Mouse (Mus musculus) yolk sac, embryonic 10.5 days (tissue): ENCODE results near the gene Hspa1a.
A peak's percentile ranks its signal among the peaks of the same experiment; 100 is the strongest.
"Not testable (repeated sequence)": the region's sequence is repeated elsewhere in the genome, so short reads cannot be mapped to it uniquely, and the experiment has no call there.

ENCODE experiments used
- DNase-seq: peaks from one replicate; pipeline ENCODE4 v3.0.0-alpha.2; 2017; ENCODE audit warnings: low spot score

Hspa1a gene

GRCm38 (mm10) chr17:34964640-34965049, 7.3 kb downstream of the Hspa1a start:
- DNase-seq = peak; percentile 65

- no peak for DNase-seq
Measured at GRCm38 (mm10) chr17:34962841-34963240, 9.1 kb downstream of the Hspa1a start.

GRCm38 (mm10) chr17:34962125-34962524, 9.8 kb downstream of the Hspa1a start:
- DNase-seq = no peak

DNA sequence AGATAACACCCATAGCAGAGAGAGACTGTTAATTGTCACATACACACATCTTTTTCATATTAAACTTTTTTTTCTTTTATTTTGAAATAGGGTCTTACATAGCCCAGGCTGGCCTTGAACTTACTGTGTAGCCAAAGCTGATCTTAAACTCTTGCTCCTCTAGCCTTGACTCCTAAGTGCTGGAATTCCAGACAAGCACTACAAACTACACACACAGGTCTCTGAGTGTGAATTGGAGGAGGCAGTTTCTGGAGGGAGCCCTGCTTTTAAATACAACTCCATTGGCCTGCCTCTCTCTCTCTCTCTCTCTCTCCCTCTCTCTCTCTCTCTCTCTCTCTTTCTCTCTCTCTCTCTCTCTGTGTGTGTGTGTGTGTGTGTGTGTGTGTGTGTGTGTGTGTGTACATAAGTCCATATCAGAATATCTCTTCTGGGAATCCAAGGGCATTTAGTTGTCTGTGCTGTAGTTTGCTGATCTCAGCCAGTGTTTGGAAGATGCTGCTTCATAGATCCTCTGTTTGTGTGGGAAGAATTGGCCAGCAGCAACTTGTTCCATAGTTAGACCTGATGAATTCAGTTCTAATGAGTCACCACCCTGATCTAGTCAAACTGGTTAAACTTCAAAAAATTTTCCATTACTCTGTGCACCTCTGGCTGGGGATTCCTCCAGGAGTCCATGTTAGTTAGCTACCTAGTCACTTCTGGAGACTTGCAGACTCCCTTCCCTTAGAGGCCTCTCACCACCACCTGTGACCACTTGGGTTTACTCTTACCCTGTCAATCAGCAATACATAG, 11.1 kb downstream of the Hspa1a start:
- no peak for DNase-seq

- no peak for DNase-seq
Measured at GRCm38 (mm10) chr17:34959881-34960515, 12.0 kb downstream of the Hspa1a start.

DNA sequence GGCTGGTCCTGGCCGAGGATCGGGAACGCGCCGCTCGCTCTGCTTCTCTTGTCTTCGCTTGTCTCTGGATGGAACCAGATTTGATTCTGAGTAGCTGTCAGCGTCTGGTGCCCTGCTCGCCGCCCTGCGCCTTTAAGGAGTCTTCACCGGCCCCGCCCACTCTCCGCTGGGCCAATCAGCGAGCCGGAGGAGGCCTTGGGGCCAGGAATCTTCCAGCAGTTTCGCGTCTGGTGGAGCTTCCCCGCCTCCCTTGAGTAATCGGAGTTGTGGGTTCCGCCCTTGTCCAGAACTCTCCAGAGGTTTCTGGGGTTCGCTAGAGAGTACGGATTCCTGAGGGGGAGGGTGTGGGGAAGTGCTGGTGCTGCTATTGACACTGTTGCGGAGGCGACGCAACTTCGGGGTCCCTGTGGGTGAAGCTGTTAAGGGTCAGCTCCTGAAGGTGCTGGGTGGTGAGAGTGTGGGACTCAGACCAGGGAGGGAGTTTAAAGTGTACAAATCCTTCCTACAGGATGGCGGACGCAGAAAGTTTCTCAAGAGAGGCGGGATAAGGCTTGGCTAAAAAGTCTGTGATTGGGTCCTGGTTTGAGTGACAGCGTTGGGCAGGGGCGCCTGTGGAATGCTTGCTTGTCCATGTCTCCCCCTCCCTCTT, 12.7 kb downstream of the Hspa1a start, which contains the start of gene Hspa1b:
Hspa1b (minus strand) TSS at position 109 of the 649 bp plus-strand sequence.
- DNase-seq = peak; percentile 93

DNA sequence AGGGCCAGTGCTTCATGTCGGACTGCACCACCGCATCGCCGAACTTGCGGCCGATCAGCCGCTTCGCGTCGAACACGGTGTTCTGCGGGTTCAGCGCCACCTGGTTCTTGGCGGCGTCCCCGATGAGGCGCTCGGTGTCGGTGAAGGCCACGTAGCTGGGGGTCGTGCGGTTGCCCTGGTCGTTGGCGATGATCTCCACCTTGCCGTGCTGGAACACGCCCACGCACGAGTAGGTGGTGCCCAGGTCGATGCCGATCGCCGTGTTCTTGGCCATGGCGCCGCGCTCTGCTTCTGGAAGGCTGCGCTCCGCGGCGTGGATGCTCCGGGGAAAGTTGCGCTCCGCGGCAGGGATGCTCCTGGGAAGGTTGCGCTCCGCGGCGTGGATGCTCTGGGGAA, 13.2 kb downstream of the Hspa1a start:
- DNase-seq = not testable (repeated sequence)

DNA sequence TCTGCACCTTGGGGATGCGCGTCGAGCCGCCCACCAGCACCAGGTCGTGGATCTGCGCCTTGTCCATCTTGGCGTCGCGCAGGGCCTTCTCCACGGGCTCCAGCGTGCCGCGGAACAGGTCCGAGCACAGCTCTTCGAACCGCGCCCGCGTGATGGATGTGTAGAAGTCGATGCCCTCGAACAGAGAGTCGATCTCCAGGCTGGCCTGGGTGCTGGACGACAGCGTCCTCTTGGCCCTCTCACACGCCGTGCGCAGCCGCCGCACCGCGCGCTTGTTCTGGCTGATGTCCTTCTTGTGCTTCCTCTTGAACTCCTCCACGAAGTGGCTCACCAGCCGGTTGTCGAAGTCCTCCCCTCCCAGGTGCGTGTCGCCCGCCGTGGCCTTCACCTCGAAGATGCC, 14.0 kb downstream of the Hspa1a start:
- DNase-seq = not testable (repeated sequence)

GRCm38 (mm10) chr17:34957291-34957690, 14.7 kb downstream of the Hspa1a start:
- DNase-seq = not testable (repeated sequence)

DNA sequence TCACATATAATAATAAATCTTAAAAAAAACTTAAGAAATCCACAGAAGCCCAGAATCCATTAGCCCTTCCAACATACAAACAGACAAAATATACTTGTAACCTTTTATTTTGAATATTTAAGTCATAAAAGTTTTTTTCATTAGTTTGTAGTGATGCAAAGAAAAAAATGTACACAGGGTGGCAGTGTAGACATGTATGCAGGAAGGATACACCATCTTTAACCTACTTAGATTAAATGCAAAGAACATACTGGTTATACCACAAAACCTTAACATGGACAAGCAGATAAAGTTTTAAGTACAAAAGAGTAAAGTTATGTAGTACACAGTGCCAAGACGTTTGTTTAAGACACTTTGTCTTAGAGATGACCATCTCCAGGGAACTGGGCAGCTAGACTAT, 15.6 kb downstream of the Hspa1a start:
- DNase-seq = no peak

DNA sequence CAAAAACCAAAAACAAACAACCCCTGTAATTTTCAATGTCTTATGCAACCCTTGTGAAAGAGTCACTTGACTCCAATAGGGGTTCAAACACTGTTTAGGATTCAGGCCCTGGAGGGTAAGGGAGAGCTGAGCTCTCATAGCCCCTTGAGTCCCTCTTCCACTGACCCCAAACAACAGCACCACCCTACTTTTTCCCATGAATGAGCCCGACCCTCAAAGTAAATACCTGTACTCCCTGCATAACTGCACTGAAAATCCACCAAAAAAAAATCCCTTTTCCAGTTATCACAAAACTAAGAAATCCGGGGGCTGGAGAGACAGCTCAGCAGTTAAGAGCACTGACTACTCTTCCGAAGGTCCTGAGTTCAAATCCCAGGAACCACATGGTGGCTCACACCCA, 16.1 kb downstream of the Hspa1a start:
- no peak for DNase-seq

DNA sequence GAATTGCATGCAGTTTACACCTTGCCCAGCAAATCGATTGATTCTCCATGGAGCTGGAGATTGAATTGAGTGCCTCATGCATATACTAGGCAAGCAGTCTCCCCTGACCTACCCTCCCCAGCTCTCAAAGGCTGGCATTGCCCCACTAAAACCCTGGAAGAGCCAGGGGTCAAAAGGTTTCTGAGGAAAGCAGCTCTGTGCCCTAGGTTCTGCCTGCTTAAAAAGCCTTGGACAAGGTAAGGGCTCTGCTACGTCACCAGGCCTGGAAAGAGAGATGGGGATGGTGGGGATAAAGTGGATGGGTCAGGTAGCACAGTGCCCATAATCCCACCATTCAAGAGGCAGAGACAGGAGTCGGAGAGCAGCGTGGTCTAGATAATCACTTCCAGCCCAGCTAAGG, 17.1 kb downstream of the Hspa1a start:
- DNase-seq = no peak

GRCm38 (mm10) chr17:34953904-34954303, 18.1 kb downstream of the Hspa1a start:
- DNase-seq = no peak

DNA sequence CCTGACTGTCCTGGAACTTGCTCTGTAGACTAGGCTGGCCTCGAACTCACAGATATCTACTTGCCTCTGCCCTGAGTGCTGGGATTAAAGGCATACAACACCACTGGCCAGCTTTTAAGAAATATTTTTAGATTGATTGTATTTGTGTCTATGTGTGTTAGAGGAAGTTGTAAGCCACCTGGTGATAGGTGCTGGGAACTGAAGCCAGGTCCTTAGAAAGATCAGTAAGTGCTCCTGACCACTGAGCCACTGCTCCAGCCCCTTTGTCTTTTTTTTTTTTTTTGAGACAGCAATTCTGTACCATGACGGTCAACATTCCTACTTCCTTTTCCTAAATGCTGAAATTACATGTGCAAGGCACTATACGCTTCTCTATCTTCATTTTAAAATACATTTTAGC, 18.7 kb downstream of the Hspa1a start:
- no peak for DNase-seq

- DNase-seq = peak; percentile 82
Measured at GRCm38 (mm10) chr17:34952378-34953040, 19.4 kb downstream of the Hspa1a start.

DNA sequence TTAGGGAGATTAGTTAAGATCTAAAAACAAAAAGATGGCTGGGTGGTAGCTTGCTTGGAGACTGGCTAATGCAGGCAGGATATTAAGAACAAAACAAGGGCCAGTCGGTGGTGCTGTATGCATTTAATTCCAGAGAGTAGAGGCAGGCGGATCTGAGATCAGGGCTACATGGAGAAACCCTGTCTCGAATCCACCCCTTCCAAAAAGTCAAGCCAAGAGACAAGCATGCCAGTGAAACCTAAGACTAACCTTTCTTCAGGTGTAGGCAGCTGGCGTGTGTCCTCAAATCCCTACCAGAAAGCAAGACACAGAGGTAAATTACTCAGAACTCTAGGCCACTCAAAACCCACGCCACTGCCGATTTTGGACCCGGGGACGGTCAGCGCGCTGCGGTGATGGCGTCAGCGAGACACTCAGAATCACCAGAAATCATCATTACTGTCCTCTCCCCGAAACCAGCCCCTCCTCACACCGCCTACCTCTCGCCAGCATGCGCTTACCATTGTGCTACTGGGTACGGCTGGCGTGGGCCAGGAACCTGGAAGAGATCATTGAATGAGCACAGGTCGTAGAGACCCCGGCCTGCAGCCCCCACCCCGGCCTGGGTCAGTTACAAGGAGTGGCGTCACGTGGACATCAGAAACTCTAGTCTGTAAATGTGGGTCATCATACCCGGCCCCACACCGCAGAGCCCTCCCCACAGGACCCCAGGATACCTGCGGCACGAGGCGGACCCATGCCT, 20.1 kb downstream of the Hspa1a start:
- DNase-seq = no peak

GRCm38 (mm10) chr17:34950514-34951455, 21.2 kb downstream of the Hspa1a start:
- DNase-seq = no peak

DNA sequence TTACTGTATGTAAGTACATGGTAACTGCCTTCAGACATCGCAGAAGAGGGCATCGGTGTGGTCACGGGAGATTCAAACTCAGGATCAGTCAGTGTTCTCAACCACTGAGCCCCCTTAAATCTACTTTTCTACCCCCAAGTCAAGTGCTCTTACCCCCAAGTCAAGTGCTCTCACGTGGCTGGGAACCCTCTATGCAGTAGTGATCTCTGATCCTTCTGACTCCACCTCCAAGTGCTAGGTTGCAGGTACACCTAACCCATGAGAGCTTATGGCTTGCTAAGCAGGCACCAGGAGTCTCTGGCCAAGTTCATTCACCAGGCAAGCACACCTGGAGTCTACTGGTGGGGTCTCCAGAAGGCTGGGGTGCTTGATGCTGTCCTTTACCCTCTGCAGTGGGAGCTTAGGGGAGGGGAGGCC, 22.4 kb downstream of the Hspa1a start:
- peak; percentile 71 for DNase-seq

GRCm38 (mm10) chr17:34948721-34949552, 23.0 kb downstream of the Hspa1a start:
- DNase-seq = not testable (repeated sequence)

GRCm38 (mm10) chr17:34947606-34948005, 24.4 kb downstream of the Hspa1a start:
- no peak for DNase-seq
